Mouse (Mus musculus): ENCODE data around the gene Dnaja2.

Gene Dnaja2

GRCm38 (mm10) chr8:85557601-85557986 lies 2.5 kb upstream of the Dnaja2 start:
- in situ Hi-C loops (cut with MboI; ENCODE audit: unreplicated experiment in 2 of 2), result loop anchor here (10.0 to 25.0 kb wide), 2 partner anchors 1347 to 1355 kb away; no protein-coding TSS in a partner anchor

GRCm38 (mm10) chr8:85556986-85557600 lies 1.9 kb upstream of the Dnaja2 start:
- in situ Hi-C loops (cut with MboI; ENCODE audit: unreplicated experiment in 2 of 2), result loop anchor here (10.0 to 25.0 kb wide), 2 partner anchors 1348 to 1355 kb away; no protein-coding TSS in a partner anchor

- in situ Hi-C loops (cut with MboI; ENCODE audit: unreplicated experiment in 2 of 2), result loop anchor here (10.0 to 25.0 kb wide), 2 partner anchors 1350 to 1358 kb away; no protein-coding TSS in a partner anchor
These were observed 558 bp downstream of the Dnaja2 start for GRCm38 (mm10) chr8:85554391-85555180.

GRCm38 (mm10) chr8:85551934-85552333 lies 3.2 kb downstream of the Dnaja2 start:
- in situ Hi-C loops (cut with MboI; ENCODE audit: unreplicated experiment in 2 of 2), result loop anchor here (10.0 to 25.0 kb wide), 2 partner anchors 1353 to 1360 kb away; no protein-coding TSS in a partner anchor

- in situ Hi-C loops (cut with MboI; ENCODE audit: unreplicated experiment in 2 of 2), result loop anchor here in 1 of 2 experiments (25.0 kb wide), 1 partner anchor 449 kb away; the partner anchor contains the start of genes Man2b1, Wdr83 and Wdr83os
These were observed 18.8 kb downstream of the Dnaja2 start for GRCm38 (mm10) chr8:85536332-85536731.

DNA sequence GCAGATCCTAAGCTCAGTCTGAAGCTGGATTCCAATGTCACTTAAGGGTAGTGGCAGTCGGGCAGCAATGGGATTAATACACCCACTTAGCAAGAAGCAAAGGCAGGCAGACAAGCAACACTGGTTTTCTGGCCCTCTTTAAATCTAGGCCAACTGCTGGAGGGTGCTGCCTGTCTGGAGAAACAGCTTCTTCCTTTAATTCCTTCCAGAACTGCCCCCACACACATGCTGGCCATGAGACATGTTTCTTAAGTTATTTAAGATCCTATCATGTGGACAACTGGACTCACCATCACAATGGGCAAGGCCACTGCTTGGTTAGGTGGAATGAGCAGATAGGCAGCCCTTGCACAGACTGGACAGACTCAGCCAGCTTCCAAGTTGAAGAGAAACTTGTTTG lies 21.0 kb downstream of the Dnaja2 start:
- in situ Hi-C loops (cut with MboI; ENCODE audit: unreplicated experiment in 2 of 2), result loop anchor here in 1 of 2 experiments (25.0 kb wide), 1 partner anchor 447 kb away; the partner anchor contains the start of genes Man2b1, Wdr83 and Wdr83os

DNA sequence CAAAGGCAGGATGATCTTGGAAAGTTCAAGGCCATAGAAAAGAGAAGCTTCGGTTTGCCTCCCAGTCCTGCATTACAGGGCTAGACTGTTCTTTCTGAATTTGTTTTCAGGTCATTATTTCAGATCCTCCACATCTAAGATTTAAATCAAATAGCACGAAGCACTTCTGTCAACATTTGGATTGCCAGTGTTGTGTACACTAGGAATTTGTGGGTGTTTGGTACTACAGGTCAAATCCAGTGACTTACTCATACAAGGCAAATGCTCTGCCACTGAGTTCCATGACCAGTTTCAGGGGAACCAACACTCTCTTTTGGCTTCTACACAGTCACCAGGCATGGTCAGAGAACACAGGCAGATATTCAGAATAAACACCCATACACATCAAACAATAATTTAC lies 21.7 kb downstream of the Dnaja2 start:
- in situ Hi-C loops (cut with MboI; ENCODE audit: unreplicated experiment in 2 of 2), result loop anchor here in 1 of 2 experiments (25.0 kb wide), 1 partner anchor 446 kb away; the partner anchor contains the start of genes Man2b1, Wdr83 and Wdr83os

DNA sequence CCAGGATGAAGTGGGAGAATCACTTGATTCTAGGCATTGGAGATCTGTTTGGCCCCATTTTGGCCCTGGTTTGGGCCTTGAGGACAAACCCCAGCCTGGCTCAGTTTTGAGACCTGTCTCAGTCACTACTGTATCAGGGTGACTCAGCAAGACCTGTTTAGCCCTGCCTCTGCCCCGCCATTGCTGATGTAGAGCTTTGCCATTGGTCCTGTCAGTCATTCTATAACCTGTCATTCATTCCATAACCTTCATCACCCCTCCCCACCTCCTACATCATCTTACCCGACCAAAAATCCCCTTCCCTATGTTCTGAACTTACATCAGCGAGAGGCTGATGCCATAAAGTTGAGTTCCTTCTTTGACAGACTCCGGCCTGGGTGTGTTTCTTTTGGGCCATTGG lies 22.3 kb downstream of the Dnaja2 start:
- in situ Hi-C loops (cut with MboI; ENCODE audit: unreplicated experiment in 2 of 2), result loop anchor here in 1 of 2 experiments (25.0 kb wide), 1 partner anchor 446 kb away; the partner anchor contains the start of genes Man2b1, Wdr83 and Wdr83os

DNA sequence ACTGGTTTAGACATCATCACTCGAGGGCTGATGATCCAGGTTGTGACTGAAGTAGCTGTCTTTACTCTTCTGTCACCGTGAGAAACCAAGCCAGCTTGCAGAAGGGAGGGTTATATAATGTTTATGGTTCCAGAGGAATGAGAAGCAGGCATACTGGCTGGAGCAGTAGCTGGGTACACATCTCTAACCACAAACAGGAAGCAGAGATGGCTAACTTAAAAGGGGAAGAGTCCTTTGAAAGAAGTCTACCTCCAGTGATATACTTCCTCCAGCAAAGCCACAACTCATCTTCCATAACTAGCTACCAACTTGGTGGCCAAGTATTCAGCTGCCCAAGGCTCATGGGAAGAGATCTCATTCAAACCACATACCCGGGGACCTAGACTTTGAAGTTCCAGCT lies 23.7 kb downstream of the Dnaja2 start:
- in situ Hi-C loops (cut with MboI; ENCODE audit: unreplicated experiment in 2 of 2), result loop anchor here in 1 of 2 experiments (25.0 kb wide), 1 partner anchor 444 kb away; the partner anchor contains the start of genes Man2b1, Wdr83 and Wdr83os

- in situ Hi-C loops (cut with MboI; ENCODE audit: unreplicated experiment in 2 of 2), result loop anchor here in 1 of 2 experiments (25.0 kb wide), 1 partner anchor 443 kb away; the partner anchor contains the start of genes Man2b1, Wdr83 and Wdr83os
These were observed 24.4 kb downstream of the Dnaja2 start for GRCm38 (mm10) chr8:85530717-85531116.

GRCm38 (mm10) chr8:85528959-85529358 lies 26.2 kb downstream of the Dnaja2 start:
- in situ Hi-C loops (cut with MboI; ENCODE audit: unreplicated experiment in 2 of 2), result loop anchor here in 1 of 2 experiments (5.0 to 25.0 kb wide), 2 partner anchors 72 to 442 kb away; partner anchors contain the start of genes Man2b1, Wdr83 and Wdr83os

- in situ Hi-C loops (cut with MboI; ENCODE audit: unreplicated experiment in 2 of 2), result loop anchor here in 1 of 2 experiments (5.0 to 25.0 kb wide), 2 partner anchors 69 to 439 kb away; partner anchors contain the start of genes Man2b1, Wdr83 and Wdr83os
These were observed 29.0 kb downstream of the Dnaja2 start for GRCm38 (mm10) chr8:85526105-85526504.

- in situ Hi-C loops (cut with MboI; ENCODE audit: unreplicated experiment in 2 of 2), result no loop called here
These were observed 31.1 kb downstream of the Dnaja2 start for GRCm38 (mm10) chr8:85524086-85524485.

DNA sequence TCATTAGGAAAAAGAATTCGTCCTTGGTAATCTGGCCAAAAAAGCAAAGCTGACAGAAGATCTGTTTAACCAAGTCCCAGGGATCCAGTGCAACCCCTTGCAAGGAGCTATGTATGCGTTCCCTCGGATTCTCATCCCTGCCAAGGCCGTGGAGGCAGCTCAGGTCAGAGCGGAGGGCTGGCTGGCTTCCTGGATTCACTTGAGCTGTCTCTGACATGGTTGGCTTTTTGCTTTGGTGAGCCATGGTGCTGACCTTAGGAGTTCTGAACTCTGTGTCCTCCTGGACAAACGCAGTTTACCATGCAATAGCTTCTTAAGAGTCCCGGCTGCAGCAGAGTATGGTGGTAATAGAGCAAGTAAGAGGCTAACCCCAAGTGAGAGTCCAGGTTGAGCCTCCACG lies 33.8 kb downstream of the Dnaja2 start:
- in situ Hi-C loops (cut with MboI; ENCODE audit: unreplicated experiment in 2 of 2), result no loop called here

DNA sequence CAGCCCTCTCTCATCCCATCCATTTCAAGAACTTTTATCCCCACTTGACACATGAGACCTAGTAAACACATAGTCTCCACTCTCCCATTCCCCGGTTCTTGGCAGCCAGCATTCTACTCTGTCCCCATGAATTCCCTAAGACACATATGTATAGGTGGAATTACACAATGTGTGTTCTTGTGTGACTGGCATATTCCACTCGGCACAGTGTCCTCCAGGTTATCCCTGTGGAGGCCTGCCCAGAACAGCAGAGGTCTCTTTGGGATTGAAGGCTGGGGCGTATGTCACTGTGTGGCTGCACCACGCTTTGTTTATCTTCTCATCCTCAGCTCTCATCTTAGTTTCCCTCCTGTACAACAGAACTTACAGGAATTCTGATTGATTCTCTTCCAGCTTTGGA lies 34.6 kb downstream of the Dnaja2 start:
- in situ Hi-C loops (cut with MboI; ENCODE audit: unreplicated experiment in 2 of 2), result no loop called here

GRCm38 (mm10) chr8:85517956-85518355 lies 37.2 kb downstream of the Dnaja2 start:
- in situ Hi-C loops (cut with MboI; ENCODE audit: unreplicated experiment in 2 of 2), result no loop called here

DNA sequence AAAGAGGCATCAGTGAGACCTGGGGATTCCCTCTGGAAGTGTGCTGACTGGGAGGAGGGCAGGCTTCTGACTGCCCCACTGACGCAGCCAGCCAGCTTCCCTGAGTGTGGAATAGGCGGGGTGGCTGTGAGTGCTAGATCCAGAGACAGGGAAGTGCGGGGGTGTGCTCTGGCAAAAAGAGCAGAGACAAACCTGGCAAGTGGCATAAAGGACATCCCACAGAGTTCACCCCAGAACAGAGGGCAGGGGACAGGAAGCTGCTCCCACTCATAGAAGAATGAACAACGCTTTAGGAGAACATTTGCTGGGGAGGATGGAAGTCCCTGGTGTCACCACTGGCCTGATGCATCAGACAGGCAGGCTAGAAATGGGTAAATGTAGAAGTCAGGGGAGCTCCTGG lies 37.8 kb downstream of the Dnaja2 start:
- in situ Hi-C loops (cut with MboI; ENCODE audit: unreplicated experiment in 2 of 2), result no loop called here

DNA sequence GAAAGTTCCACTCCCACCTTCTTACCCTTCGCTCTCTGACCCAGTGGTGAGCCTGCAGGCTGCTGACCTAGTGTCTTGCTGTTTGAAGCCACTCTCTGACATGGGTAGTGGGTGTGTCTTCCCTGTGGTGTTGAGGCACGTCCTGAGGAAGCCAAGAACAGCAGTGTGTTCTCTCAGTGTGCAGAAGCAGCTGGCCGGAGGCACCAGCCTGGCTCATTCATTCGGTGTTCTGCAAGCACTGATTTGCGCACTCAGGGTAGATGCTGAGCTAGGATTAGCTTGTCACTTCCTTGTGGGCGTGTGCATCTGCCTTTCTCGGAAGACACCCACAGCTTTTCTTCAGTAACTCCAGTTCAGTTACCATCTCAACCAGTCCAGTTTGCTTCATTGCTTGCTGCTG lies 39.8 kb downstream of the Dnaja2 start:
- in situ Hi-C loops (cut with MboI; ENCODE audit: unreplicated experiment in 2 of 2), result no loop called here

DNA sequence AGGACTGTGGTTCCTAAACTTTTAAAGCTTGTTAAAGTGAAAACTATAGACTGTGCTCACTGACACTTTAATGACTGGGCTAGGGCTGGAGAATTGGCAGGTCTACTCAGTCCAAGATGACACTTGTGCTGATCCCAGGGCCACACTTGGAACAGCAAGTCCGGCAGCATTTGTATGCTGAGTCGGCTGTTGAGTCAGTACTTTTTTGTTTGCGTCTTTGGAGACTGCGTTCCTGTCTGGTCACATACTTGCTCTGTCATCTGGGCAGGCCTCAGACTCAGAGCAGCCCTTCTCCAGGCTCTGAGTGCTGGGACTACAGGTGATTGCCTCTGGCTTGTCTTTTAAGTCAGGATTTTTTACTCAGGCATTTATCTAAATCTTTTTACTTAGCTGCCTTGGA lies 41.9 kb downstream of the Dnaja2 start:
- in situ Hi-C loops (cut with MboI; ENCODE audit: unreplicated experiment in 2 of 2), result no loop called here

- in situ Hi-C loops (cut with MboI; ENCODE audit: unreplicated experiment in 2 of 2), result no loop called here
These were observed 42.9 kb downstream of the Dnaja2 start for GRCm38 (mm10) chr8:85512234-85512633.

GRCm38 (mm10) chr8:85508661-85509060 lies 46.5 kb downstream of the Dnaja2 start:
- in situ Hi-C loops (cut with MboI; ENCODE audit: unreplicated experiment in 2 of 2), result no loop called here
